Mouse (Mus musculus) ES-Bruce4 (cell line): ENCODE data around the gene Knop1. TPM values are rescaled to one million over a fixed set of nuclear protein-coding genes. Genes with fewer than 3 reads are reported as not detected.

Source experiments
- H3K27ac ChIP-seq: 2 replicates; pipeline ENCODE4 v1.5.1; 2012; ENCODE audit warnings: low read length, inconsistent platforms; ENCODE audit not compliant: insufficient read depth
- H3K27me3 ChIP-seq: 2 replicates; pipeline ENCODE4 v1.6.1; 2012; ENCODE audit warnings: mild to moderate bottlenecking, low read length, inconsistent platforms; ENCODE audit not compliant: control insufficient read depth, poor library complexity, insufficient read depth, severe bottlenecking
- H3K36me3 ChIP-seq: 2 replicates; pipeline ENCODE4 v1.6.1; 2012; ENCODE audit warnings: inconsistent platforms, mild to moderate bottlenecking, low read length, moderate library complexity; ENCODE audit not compliant: control insufficient read depth, poor library complexity, insufficient read depth, severe bottlenecking
- H3K4me1 ChIP-seq: one replicate; pipeline ENCODE4 v1.8.1; 2011; ENCODE audit warnings: low read length; ENCODE audit not compliant: control insufficient read depth, insufficient read depth
- H3K4me3 ChIP-seq: 2 replicates; pipeline ENCODE4 v1.5.1; 2011; ENCODE audit warnings: low read depth, mild to moderate bottlenecking, low read length
- H3K9ac ChIP-seq: 2 replicates; pipeline ENCODE4 v1.6.1; 2012; ENCODE audit warnings: low read depth, mild to moderate bottlenecking, inconsistent platforms; ENCODE audit not compliant: poor library complexity, severe bottlenecking
- H3K9me3 ChIP-seq: replicated peaks from 2 replicates; pipeline ENCODE4 v1.6.1; 2012; ENCODE audit warnings: mild to moderate bottlenecking, low read length, inconsistent platforms; ENCODE audit not compliant: control insufficient read depth, poor library complexity, insufficient read depth, severe bottlenecking
- CTCF ChIP-seq: IDR thresholded peaks from one replicate; pipeline ENCODE4 v1.8.1; 2011; ENCODE audit warnings: low read depth, low read length
- EP300 ChIP-seq: IDR thresholded peaks from 2 replicates; pipeline ENCODE4 v1.6.1; 2011; ENCODE audit warnings: low read depth, low read length; ENCODE audit not compliant: insufficient read depth
- POLR2A ChIP-seq: IDR thresholded peaks from one replicate; pipeline ENCODE4 v1.8.1; 2011; ENCODE audit warnings: low read length; ENCODE audit not compliant: insufficient read depth
- polyA plus RNA-seq: library from polyadenylated mRNA; stranded (reverse); fragments of >200 nt; gene quantifications from 2 replicates; pipeline ENCODE4 v1.2.4, GENCODE M21; 2011; ENCODE audit warnings: low read depth; ENCODE audit not compliant: missing spikeins, insufficient read depth, insufficient read length

Knop1 gene
- polyA plus RNA-seq, 1 experiment = 82.5 TPM

GRCm38 (mm10) chr7:118842938-118843337 lies 13.1 kb downstream of the Knop1 start:
- Histone ChIP-seq H3K4me3 (no peak overlapping the region), H3K9me3 (no peaks in the 10 kb centered on the region), H3K27me3 (no peaks in the 10 kb centered on the region), H3K27ac (no peak overlapping the region), H3K4me1 (no peaks in the 10 kb centered on the region), H3K9ac (no peak overlapping the region), H3K36me3 (peaks cover 45% of the 10 kb centered on the region)
- no peak for TF ChIP-seq CTCF
- no peak for TF ChIP-seq POLR2A
- TF ChIP-seq EP300 = no peak

GRCm38 (mm10) chr7:118841796-118842195 lies 14.3 kb downstream of the Knop1 start:
- Histone ChIP-seq H3K36me3 (peaks cover 36% of the 10 kb centered on the region), H3K4me3 (no peak overlapping the region), H3K27me3 (no peaks in the 10 kb centered on the region), H3K4me1 (no peaks in the 10 kb centered on the region), H3K9ac (no peak overlapping the region), H3K27ac (peak overlapping the region; percentile 0; the same call in 1 of the 2 replicates), H3K9me3 (no peaks in the 10 kb centered on the region)
- TF ChIP-seq EP300 (no peak), POLR2A (no peak), CTCF (no peak)

GRCm38 (mm10) chr7:118841030-118841745 lies 14.9 kb downstream of the Knop1 start:
- H3K9ac ChIP-seq = no peak overlapping the region
- no peak overlapping the region for H3K4me3 ChIP-seq
- H3K36me3 ChIP-seq = peaks cover 30% of the 10 kb centered on the region
- H3K9me3 ChIP-seq = no peaks in the 10 kb centered on the region
- no peak overlapping the region for H3K27ac ChIP-seq
- no peaks in the 10 kb centered on the region for H3K4me1 ChIP-seq
- no peaks in the 10 kb centered on the region for H3K27me3 ChIP-seq
- TF ChIP-seq EP300 (no peak), CTCF (no peak), POLR2A (no peak)

- H3K27ac ChIP-seq = no peak overlapping the region
- H3K9me3 ChIP-seq = no peaks in the 10 kb centered on the region
- no peaks in the 10 kb centered on the region for H3K4me1 ChIP-seq
- H3K36me3 ChIP-seq = no peaks in the 10 kb centered on the region
- no peak overlapping the region for H3K4me3 ChIP-seq
- H3K27me3 ChIP-seq = no peaks in the 10 kb centered on the region
- TF ChIP-seq POLR2A = no peak
- no peak for TF ChIP-seq CTCF
- H3K9ac ChIP-seq = no peak overlapping the region
Observed at GRCm38 (mm10) chr7:118837901-118838300, 18.2 kb downstream of the Knop1 start.

GRCm38 (mm10) chr7:118827975-118828416 lies 28.1 kb downstream of the Knop1 start:
- Histone ChIP-seq H3K4me1 (peaks cover 5% of the 10 kb centered on the region), H3K27ac (no peak overlapping the region), H3K27me3 (no peaks in the 10 kb centered on the region), H3K9me3 (no peaks in the 10 kb centered on the region), H3K4me3 (no peak overlapping the region), H3K36me3 (no peaks in the 10 kb centered on the region), H3K9ac (no peak overlapping the region)
- no peak for TF ChIP-seq POLR2A
- no peak for TF ChIP-seq EP300
- no peak for TF ChIP-seq CTCF

- no peak overlapping the region for H3K4me3 ChIP-seq
- no peak overlapping the region for H3K27ac ChIP-seq
- no peak for TF ChIP-seq EP300
- TF ChIP-seq POLR2A = no peak
- TF ChIP-seq CTCF = no peak
Observed at GRCm38 (mm10) chr7:118824451-118824850, 31.6 kb downstream of the Knop1 start.

More at GRCm38 (mm10) chr7:118824451-118824850, 31.6 kb downstream of the Knop1 start:
- no peaks in the 10 kb centered on the region for H3K27me3 ChIP-seq
- peaks cover 5% of the 10 kb centered on the region for H3K4me1 ChIP-seq
- H3K9ac ChIP-seq = no peak overlapping the region
- H3K36me3 ChIP-seq = no peaks in the 10 kb centered on the region
- H3K9me3 ChIP-seq = no peaks in the 10 kb centered on the region
